Mouse (Mus musculus): ENCODE data around the gene Cspg4. TPM values are rescaled to one million over a fixed set of nuclear protein-coding genes. Genes with fewer than 3 reads are reported as not detected.

Gene Cspg4
- total and polyA plus RNA-seq, 2 experiments from 2014 or later, result 17.4 to 93.5 TPM

- no peaks in the 10 kb centered on the region for H3K36me3 ChIP-seq (replicated peaks; ENCODE audit: control insufficient read depth, insufficient read depth, low read length)
- H3K9me3 ChIP-seq (replicated peaks; ENCODE audit: control insufficient read depth, low read length), result no peaks in the 10 kb centered on the region
- 59% methylated on average over 4 of the region's 4 CpGs for WGBS
- ATAC-seq (ENCODE audit: insufficient read depth, low read depth), result no peak
- peaks cover 24% of the 10 kb centered on the region for H3K4me1 ChIP-seq (ENCODE audit: control insufficient read depth, insufficient read depth)
- TF ChIP-seq EP300 (IDR thresholded peaks at IDR 0.05; ENCODE audit: low read depth) (no peak), CTCF (IDR thresholded peaks at IDR 0.05; ENCODE audit: low read depth) (no peak)
- no peaks in the 10 kb centered on the region for H3K27me3 ChIP-seq (ENCODE audit: control insufficient read depth, insufficient read depth, low read length)
- DNase-seq (ENCODE audit: low spot score), result no peak
- H3K4me2 ChIP-seq (ENCODE audit: low read depth, low read length), result no peak overlapping the region
- no peak overlapping the region for H3K27ac ChIP-seq (ENCODE audit: low read depth)
- no peak overlapping the region for H3K4me3 ChIP-seq (ENCODE audit: low read depth, low read length)
- no peak overlapping the region for H3K9ac ChIP-seq (replicated peaks; ENCODE audit: low read depth, low read length)
Measured at GRCm38 (mm10) chr9:56929496-56929895, 64.7 kb downstream of the Cspg4 start.

- Histone ChIP-seq H3K27me3 (ENCODE audit: control insufficient read depth, insufficient read depth, low read length) (no peaks in the 10 kb centered on the region), H3K4me1 (ENCODE audit: control insufficient read depth, insufficient read depth) (peaks cover 13% of the 10 kb centered on the region), H3K36me3 (replicated peaks; ENCODE audit: control insufficient read depth, insufficient read depth, low read length) (no peaks in the 10 kb centered on the region), H3K9me3 (replicated peaks; ENCODE audit: control insufficient read depth, low read length) (no peaks in the 10 kb centered on the region), H3K27ac (ENCODE audit: low read depth) (no peak overlapping the region), H3K9ac (replicated peaks; ENCODE audit: low read depth, low read length) (no peak overlapping the region), H3K4me3 (ENCODE audit: low read depth, low read length) (no peak overlapping the region), H3K4me2 (ENCODE audit: low read depth, low read length) (no peak overlapping the region)
- WGBS, result 36% methylated on average over 1 of the region's 1 CpGs
- DNase-seq (ENCODE audit: low spot score) (no peak), ATAC-seq (ENCODE audit: insufficient read depth, low read depth) (no peak)
- TF ChIP-seq CTCF (IDR thresholded peaks at IDR 0.05; ENCODE audit: low read depth) (no peak), EP300 (IDR thresholded peaks at IDR 0.05; ENCODE audit: low read depth) (no peak)
Measured at GRCm38 (mm10) chr9:56930556-56930955, 65.7 kb downstream of the Cspg4 start.

- no peak overlapping the region for H3K9ac ChIP-seq (replicated peaks; ENCODE audit: low read depth, low read length)
- 14% methylated on average over 6 of the region's 6 CpGs for WGBS
- no peak for TF ChIP-seq EP300 (IDR thresholded peaks at IDR 0.05; ENCODE audit: low read depth)
- no peak for TF ChIP-seq CTCF (IDR thresholded peaks at IDR 0.05; ENCODE audit: low read depth)
- H3K27me3 ChIP-seq (ENCODE audit: control insufficient read depth, insufficient read depth, low read length), result no peaks in the 10 kb centered on the region
- DNase-seq (ENCODE audit: low spot score) (no peak), ATAC-seq (ENCODE audit: insufficient read depth, low read depth) (no peak)
- no peaks in the 10 kb centered on the region for H3K9me3 ChIP-seq (replicated peaks; ENCODE audit: control insufficient read depth, low read length)
- H3K4me3 ChIP-seq (ENCODE audit: low read depth, low read length), result peak overlapping the region; percentile 62
- peak overlapping the region; percentile 73 for H3K4me2 ChIP-seq (ENCODE audit: low read depth, low read length)
- no peaks in the 10 kb centered on the region for H3K36me3 ChIP-seq (replicated peaks; ENCODE audit: control insufficient read depth, insufficient read depth, low read length)
- peaks cover 5% of the 10 kb centered on the region; the same call in 1 of the 2 replicates for H3K4me1 ChIP-seq (ENCODE audit: control insufficient read depth, insufficient read depth)
- H3K27ac ChIP-seq (ENCODE audit: low read depth), result peak overlapping the region; percentile 64
Measured at GRCm38 (mm10) chr9:56936861-56937222, 72.0 kb downstream of the Cspg4 start.

- peak within 1 kb of the TSS; percentile 91 for H3K27ac ChIP-seq (ENCODE audit: low read depth)
- H3K4me3 ChIP-seq (ENCODE audit: low read depth, low read length), result peak within 1 kb of the TSS; percentile 62
- no peaks in the 10 kb centered on the region for H3K36me3 ChIP-seq (replicated peaks; ENCODE audit: control insufficient read depth, insufficient read depth, low read length)
- TF ChIP-seq EP300 (IDR thresholded peaks at IDR 0.05; ENCODE audit: low read depth) (no peak; the same call in 1 of the 2 replicates), CTCF (IDR thresholded peaks at IDR 0.05; ENCODE audit: low read depth) (peak; percentile 19; the same call in 1 of the 2 replicates)
- DNase-seq (ENCODE audit: low spot score), result peak; percentile 99
- peak; percentile 94 for ATAC-seq (ENCODE audit: insufficient read depth, low read depth)
- H3K4me1 ChIP-seq (ENCODE audit: control insufficient read depth, insufficient read depth), result peaks cover 5% of the 10 kb centered on the region; the same call in 1 of the 2 replicates
- WGBS, result under 1% methylated on average over 73 of the region's 73 CpGs
- H3K4me2 ChIP-seq (ENCODE audit: low read depth, low read length), result peak within 1 kb of the TSS; percentile 73
- no peaks in the 10 kb centered on the region for H3K27me3 ChIP-seq (ENCODE audit: control insufficient read depth, insufficient read depth, low read length)
- H3K9me3 ChIP-seq (replicated peaks; ENCODE audit: control insufficient read depth, low read length), result no peaks in the 10 kb centered on the region
- peak within 1 kb of the TSS; percentile 60 for H3K9ac ChIP-seq (replicated peaks; ENCODE audit: low read depth, low read length)
Measured at GRCm38 (mm10) chr9:56937223-56938160, 72.7 kb downstream of the Cspg4 start, which contains the start of gene Imp3. Gene Imp3, plus strand, starts transcription at chr9:56937475.

GRCm38 (mm10) chr9:56938374-56938773 is 73.5 kb downstream of the Cspg4 start:
- peak overlapping the region; percentile 60 for H3K9ac ChIP-seq (replicated peaks; ENCODE audit: low read depth, low read length)
- DNase-seq (ENCODE audit: low spot score), result peak; percentile 86

More at GRCm38 (mm10) chr9:56938374-56938773, 73.5 kb downstream of the Cspg4 start:
- no peaks in the 10 kb centered on the region for H3K9me3 ChIP-seq (replicated peaks; ENCODE audit: control insufficient read depth, low read length)
- no peaks in the 10 kb centered on the region for H3K36me3 ChIP-seq (replicated peaks; ENCODE audit: control insufficient read depth, insufficient read depth, low read length)
- no peak for ATAC-seq (ENCODE audit: insufficient read depth, low read depth)
- H3K4me1 ChIP-seq (ENCODE audit: control insufficient read depth, insufficient read depth), result peaks cover 5% of the 10 kb centered on the region; the same call in 1 of the 2 replicates
- peak overlapping the region; percentile 73 for H3K4me2 ChIP-seq (ENCODE audit: low read depth, low read length)
- H3K27me3 ChIP-seq (ENCODE audit: control insufficient read depth, insufficient read depth, low read length), result no peaks in the 10 kb centered on the region
- TF ChIP-seq EP300 (IDR thresholded peaks at IDR 0.05; ENCODE audit: low read depth) (no peak), CTCF (IDR thresholded peaks at IDR 0.05; ENCODE audit: low read depth) (no peak)
- peak overlapping the region; percentile 62 for H3K4me3 ChIP-seq (ENCODE audit: low read depth, low read length)
- WGBS, result under 1% methylated on average over 7 of the region's 7 CpGs
- H3K27ac ChIP-seq (ENCODE audit: low read depth), result peak overlapping the region; percentile 91
